Mouse (Mus musculus): ENCODE results near the gene Dusp12. TPM values are rescaled to one million over a fixed set of nuclear protein-coding genes. Genes with fewer than 3 reads are reported as not detected.
A peak's percentile ranks its signal among the peaks of the same experiment; 100 is the strongest.

Dusp12 gene
- total and polyA plus RNA-seq, 3 experiments = 10.0 to 14.4 (median 13.2) TPM

GRCm38 (mm10) chr1:170866992-170867690 lies 18.2 kb downstream of the Dusp12 start:
- Histone ChIP-seq H3K27me3 (ENCODE audit: insufficient read depth, low read length) (no peaks in the 10 kb centered on the region), H3K36me3 (replicated peaks) (peaks cover 16% of the 10 kb centered on the region), H3K4me3 (ENCODE audit: low read depth, low read length) (peak overlapping the region; percentile 87), H3K4me1 (ENCODE audit: insufficient read depth, low read depth, low read length) (peaks cover 46% of the 10 kb centered on the region), H3K9me3 (replicated peaks) (no peaks in the 10 kb centered on the region)
- no peak for DNase-seq (ENCODE audit: low spot score)
- TF ChIP-seq GATA2 (IDR thresholded peaks at IDR 0.05; ENCODE audit: borderline replicate concordance, low read depth, low read length) (no peak), POLR2AphosphoS5 (IDR thresholded peaks at IDR 0.05; ENCODE audit: insufficient replicate concordance, low read depth, low read length) (no peak), CTCF (IDR thresholded peaks at IDR 0.05; ENCODE audit: low read depth, low read length) (no peak), GATA1 (IDR thresholded peaks at IDR 0.05; ENCODE audit: borderline replicate concordance, low read length) (no peak), TAL1 (conservative IDR thresholded peaks at IDR 0.05; ENCODE audit: low read depth, low read length) (no peak)
- no peak for ATAC-seq (ENCODE audit: extremely low read depth, insufficient number of reproducible peaks, low FRiP score, poor library complexity, severe bottlenecking)

- peaks cover 58% of the 10 kb centered on the region for H3K4me1 ChIP-seq (ENCODE audit: insufficient read depth, low read depth, low read length)
- no peaks in the 10 kb centered on the region for H3K27me3 ChIP-seq (ENCODE audit: insufficient read depth, low read length)
- H3K9me3 ChIP-seq (replicated peaks) = no peaks in the 10 kb centered on the region
- H3K36me3 ChIP-seq (replicated peaks) = peaks cover 12% of the 10 kb centered on the region
- no peak for TF ChIP-seq CTCF (IDR thresholded peaks at IDR 0.05; ENCODE audit: low read depth, low read length)
- no peak overlapping the region for H3K4me3 ChIP-seq (ENCODE audit: low read depth, low read length)
- DNase-seq (ENCODE audit: low spot score) = no peak
- ATAC-seq (ENCODE audit: extremely low read depth, insufficient number of reproducible peaks, low FRiP score, poor library complexity, severe bottlenecking) = no peak
These were observed 19.9 kb downstream of the Dusp12 start for GRCm38 (mm10) chr1:170865406-170865805.

DNA sequence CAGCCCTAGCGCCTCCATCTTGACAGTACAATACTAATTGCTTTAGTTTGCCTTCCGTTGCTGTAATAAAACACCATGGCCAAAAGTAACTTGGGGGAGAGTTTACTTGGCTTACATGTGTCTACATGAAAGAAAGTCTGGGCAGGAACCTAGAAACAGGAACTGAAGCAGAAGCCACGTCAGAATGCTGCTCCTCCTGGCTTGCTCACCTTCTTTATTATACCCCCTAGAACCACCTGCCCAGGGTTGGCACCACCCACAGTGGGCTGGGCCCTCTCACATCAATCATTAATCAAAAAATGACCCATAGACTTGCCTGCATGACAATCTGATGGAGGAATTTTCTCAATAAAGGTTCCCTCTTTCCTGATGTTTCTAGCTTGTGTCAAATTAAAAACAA lies 20.6 kb downstream of the Dusp12 start:
- no peaks in the 10 kb centered on the region for H3K9me3 ChIP-seq (replicated peaks)
- no peaks in the 10 kb centered on the region for H3K27me3 ChIP-seq (ENCODE audit: insufficient read depth, low read length)
- no peak overlapping the region for H3K4me3 ChIP-seq (ENCODE audit: low read depth, low read length)
- DNase-seq (ENCODE audit: low spot score) = no peak
- peaks cover 11% of the 10 kb centered on the region for H3K36me3 ChIP-seq (replicated peaks)
- TF ChIP-seq GATA2 (IDR thresholded peaks at IDR 0.05; ENCODE audit: borderline replicate concordance, low read depth, low read length) = no peak
- TF ChIP-seq CTCF (IDR thresholded peaks at IDR 0.05; ENCODE audit: low read depth, low read length) = no peak
- TF ChIP-seq GATA1 (IDR thresholded peaks at IDR 0.05; ENCODE audit: borderline replicate concordance, low read length) = no peak
- no peak for TF ChIP-seq POLR2AphosphoS5 (IDR thresholded peaks at IDR 0.05; ENCODE audit: insufficient replicate concordance, low read depth, low read length)
- no peak for TF ChIP-seq TAL1 (conservative IDR thresholded peaks at IDR 0.05; ENCODE audit: low read depth, low read length)
- no peak for ATAC-seq (ENCODE audit: extremely low read depth, insufficient number of reproducible peaks, low FRiP score, poor library complexity, severe bottlenecking)
- peaks cover 59% of the 10 kb centered on the region for H3K4me1 ChIP-seq (ENCODE audit: insufficient read depth, low read depth, low read length)

DNA sequence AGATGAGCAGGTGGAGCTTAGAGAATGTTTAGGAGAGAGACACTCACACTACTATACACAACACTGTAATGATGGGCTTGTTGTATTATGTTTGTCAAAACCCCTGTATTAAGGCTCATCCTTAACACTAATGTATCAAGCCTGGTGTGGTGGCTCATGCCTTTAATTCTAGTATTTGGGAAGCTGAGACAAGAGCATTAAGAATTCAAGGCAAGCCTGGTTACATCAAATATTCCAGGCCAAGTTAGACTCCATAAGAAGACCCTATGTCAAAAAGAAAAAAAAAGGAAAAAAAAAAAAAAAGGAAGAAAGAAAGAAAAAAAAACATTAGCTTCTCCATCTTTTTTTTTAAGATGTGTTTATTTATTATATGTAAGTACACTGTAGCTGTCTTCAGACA lies 21.1 kb downstream of the Dusp12 start:
- Histone ChIP-seq H3K27me3 (ENCODE audit: insufficient read depth, low read length) (no peaks in the 10 kb centered on the region), H3K4me1 (ENCODE audit: insufficient read depth, low read depth, low read length) (peaks cover 58% of the 10 kb centered on the region), H3K4me3 (ENCODE audit: low read depth, low read length) (no peak overlapping the region), H3K9me3 (replicated peaks) (no peaks in the 10 kb centered on the region), H3K36me3 (replicated peaks) (peaks cover 15% of the 10 kb centered on the region)
- no peak for ATAC-seq (ENCODE audit: extremely low read depth, insufficient number of reproducible peaks, low FRiP score, poor library complexity, severe bottlenecking)
- no peak for TF ChIP-seq POLR2AphosphoS5 (IDR thresholded peaks at IDR 0.05; ENCODE audit: insufficient replicate concordance, low read depth, low read length)
- DNase-seq (ENCODE audit: low spot score) = no peak

DNA sequence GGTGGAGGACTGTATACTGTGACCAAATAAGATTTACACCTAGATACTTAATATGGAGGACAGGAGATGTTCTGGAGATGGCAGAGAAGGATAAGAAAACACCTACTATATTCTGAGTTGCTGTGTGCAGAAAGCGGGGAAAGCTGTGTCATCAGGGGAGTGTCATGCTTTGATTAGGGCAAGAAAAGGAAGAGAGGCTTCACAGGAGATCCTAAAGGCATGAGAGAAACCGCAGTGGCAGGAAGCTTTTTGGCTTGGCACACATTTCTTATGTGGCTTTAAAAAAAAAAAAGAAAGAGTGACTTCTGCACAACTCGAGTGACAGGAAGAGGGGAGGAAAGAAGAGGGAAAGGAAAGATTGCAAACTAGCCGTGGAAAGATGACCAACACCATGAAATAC lies 22.3 kb downstream of the Dusp12 start:
- H3K9me3 ChIP-seq (replicated peaks) = no peaks in the 10 kb centered on the region
- no peak overlapping the region; the same call in 1 of the 2 replicates for H3K4me3 ChIP-seq (ENCODE audit: low read depth, low read length)
- H3K4me1 ChIP-seq (ENCODE audit: insufficient read depth, low read depth, low read length) = peaks cover 53% of the 10 kb centered on the region
- DNase-seq (ENCODE audit: low spot score) (peak; percentile 18), ATAC-seq (ENCODE audit: extremely low read depth, insufficient number of reproducible peaks, low FRiP score, poor library complexity, severe bottlenecking) (peak; percentile 45)
- TF ChIP-seq CTCF (IDR thresholded peaks at IDR 0.05; ENCODE audit: low read depth, low read length) (no peak), POLR2AphosphoS5 (IDR thresholded peaks at IDR 0.05; ENCODE audit: insufficient replicate concordance, low read depth, low read length) (no peak), GATA1 (IDR thresholded peaks at IDR 0.05; ENCODE audit: borderline replicate concordance, low read length) (no peak), TAL1 (conservative IDR thresholded peaks at IDR 0.05; ENCODE audit: low read depth, low read length) (no peak), GATA2 (IDR thresholded peaks at IDR 0.05; ENCODE audit: borderline replicate concordance, low read depth, low read length) (no peak)
- peaks cover 15% of the 10 kb centered on the region for H3K36me3 ChIP-seq (replicated peaks)
- H3K27me3 ChIP-seq (ENCODE audit: insufficient read depth, low read length) = no peaks in the 10 kb centered on the region

DNA sequence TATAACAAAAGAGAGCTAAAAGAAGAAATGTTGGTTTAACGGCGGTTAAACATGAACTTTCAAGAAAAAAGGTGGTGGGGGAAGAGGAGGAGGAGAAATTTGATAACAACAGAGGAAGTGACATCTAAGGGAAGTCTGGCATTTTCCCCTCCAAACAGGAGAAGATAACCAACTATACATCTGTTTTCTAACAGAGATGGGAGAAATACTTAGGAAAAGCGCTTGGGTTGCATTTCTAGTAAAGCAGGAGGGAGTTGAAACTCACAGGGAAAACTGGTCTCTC lies 23.0 kb downstream of the Dusp12 start:
- Histone ChIP-seq H3K4me3 (ENCODE audit: low read depth, low read length) (no peak overlapping the region; the same call in 1 of the 2 replicates), H3K27me3 (ENCODE audit: insufficient read depth, low read length) (no peaks in the 10 kb centered on the region), H3K9me3 (replicated peaks) (no peaks in the 10 kb centered on the region), H3K36me3 (replicated peaks) (peaks cover 16% of the 10 kb centered on the region), H3K4me1 (ENCODE audit: insufficient read depth, low read depth, low read length) (peaks cover 55% of the 10 kb centered on the region)
- TF ChIP-seq CTCF (IDR thresholded peaks at IDR 0.05; ENCODE audit: low read depth, low read length) (no peak), TAL1 (conservative IDR thresholded peaks at IDR 0.05; ENCODE audit: low read depth, low read length) (no peak), GATA1 (IDR thresholded peaks at IDR 0.05; ENCODE audit: borderline replicate concordance, low read length) (no peak), GATA2 (IDR thresholded peaks at IDR 0.05; ENCODE audit: borderline replicate concordance, low read depth, low read length) (no peak), POLR2AphosphoS5 (IDR thresholded peaks at IDR 0.05; ENCODE audit: insufficient replicate concordance, low read depth, low read length) (no peak)
- DNase-seq (ENCODE audit: low spot score) (no peak), ATAC-seq (ENCODE audit: extremely low read depth, insufficient number of reproducible peaks, low FRiP score, poor library complexity, severe bottlenecking) (no peak)

All from G1E (cell line).